In genomic region chr1:168255347-168255908, GRCm38 (mm10) we compare ENCODE assay signal across 24 mouse cellular contexts.
"Had no signal": no experiment of that assay in that cellular context is flagged by ENCODE, and none has a peak within 500 bp of the region (broad histone marks: within the 10 kb centered on the region; RNA-seq: fewer than 3 reads in every experiment).

No protein-coding gene starts in this region.

- H3K4me3 ChIP-seq: heart, embryonic 10.5 days; heart, embryonic 12.5 days; hindbrain, embryonic 13.5 days; hindbrain, embryonic 15.5 days; kidney, embryonic 15.5 days; left cerebral cortex, adult 2 months; limb, embryonic 10.5 days; limb, embryonic 12.5 days; liver, embryonic 13.5 days had no signal

- H3K9ac ChIP-seq: heart, embryonic 12.5 days; hindbrain, embryonic 13.5 days; hindbrain, embryonic 15.5 days; kidney, embryonic 15.5 days; limb, embryonic 12.5 days; liver, embryonic 13.5 days had no signal

- ATAC-seq: hindbrain, postnatal 0 days; intestine, embryonic 16.5 days had no signal

- H3K9me3 ChIP-seq: heart, embryonic 10.5 days; heart, embryonic 12.5 days; hindbrain, embryonic 13.5 days; hindbrain, embryonic 15.5 days; kidney, embryonic 15.5 days; limb, embryonic 10.5 days; limb, embryonic 12.5 days; liver, embryonic 13.5 days had no signal

- H3K4me1 ChIP-seq: liver, embryonic 13.5 days had no signal

- H3K36me3 ChIP-seq: heart, embryonic 12.5 days; hindbrain, embryonic 13.5 days; hindbrain, embryonic 15.5 days; limb, embryonic 12.5 days; liver, embryonic 13.5 days had no signal

- DNase-seq: gastrocnemius, postnatal 14 days; gastrocnemius, postnatal 36 days; heart, adult 18-20 months; heart, postnatal 10 days; heart, postnatal 36 days; kidney, adult 11 months; kidney, adult 2 months; kidney, adult 9 months; kidney, postnatal 14 days; kidney, postnatal 36 days; liver; liver, embryonic 13.5 days had no signal

- H3K27me3 ChIP-seq: heart, embryonic 12.5 days; hindbrain, embryonic 13.5 days; hindbrain, embryonic 15.5 days; kidney, embryonic 15.5 days; limb, embryonic 12.5 days; liver, embryonic 13.5 days had no signal

- H3K27ac ChIP-seq: heart, embryonic 10.5 days; hindbrain, embryonic 13.5 days; hindbrain, embryonic 15.5 days; hindbrain, postnatal 0 days; kidney, embryonic 15.5 days; kidney, postnatal 0 days; limb, embryonic 10.5 days; limb, embryonic 12.5 days; liver, embryonic 13.5 days had no signal

- H3K4me2 ChIP-seq: heart, embryonic 12.5 days; hindbrain, embryonic 13.5 days; hindbrain, embryonic 15.5 days; kidney, embryonic 15.5 days; limb, embryonic 12.5 days; liver, embryonic 11.5 days; liver, embryonic 13.5 days had no signal
